Mouse (Mus musculus): ENCODE measurements around the gene Kcnd3.

DNA sequence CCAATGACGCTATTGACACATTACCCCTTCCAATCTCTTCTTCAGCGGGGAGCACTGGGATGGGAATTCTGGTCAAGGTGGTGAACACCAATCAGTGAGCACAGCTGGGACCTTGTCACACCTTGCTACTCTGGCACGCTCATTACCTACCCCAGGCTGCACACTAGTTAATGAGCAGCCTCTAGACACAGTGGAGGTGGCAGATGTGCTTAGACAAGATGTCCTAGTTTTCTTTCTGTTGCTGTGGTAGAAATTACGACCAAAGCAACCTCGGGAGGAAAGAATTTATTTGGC lies 245.0 kb downstream of the Kcnd3 start:
- no peak for TF ChIP-seq CTCF (IDR thresholded peaks at IDR 0.05; ENCODE audit: low read depth, low read length)
- TF ChIP-seq POLR2A (IDR thresholded peaks at IDR 0.05; ENCODE audit: borderline replicate concordance, low read depth, low read length) = no peak
